Mouse (Mus musculus) spleen, adult 2 months (tissue): Measurements from ENCODE around the gene Aip. TPM values are rescaled to one million over a fixed set of nuclear protein-coding genes. Genes with fewer than 3 reads are reported as not detected.

ENCODE experiments used
- DNase-seq, 2 experiments: peaks; one replicate each; pipeline versions ENCODE4 v3.0.0 to v3.0.0-alpha.2; 2012 to 2021; ENCODE audit warnings: low spot score in 2 of 2, low read depth in 1 of 2
- H3K27ac ChIP-seq: fragments of 200-500 bp; 2 replicates; pipeline ENCODE4 v1.5.1; 2012; ENCODE audit warnings: low read length, inconsistent platforms; ENCODE audit not compliant: insufficient read depth
- H3K27me3 ChIP-seq: fragments of 200-500 bp; 2 replicates; pipeline ENCODE4 v1.6.1; 2012; ENCODE audit warnings: mild to moderate bottlenecking, moderate library complexity, low read length, inconsistent platforms; ENCODE audit not compliant: control insufficient read depth, insufficient read depth
- H3K36me3 ChIP-seq: fragments of 200-500 bp; 2 replicates; pipeline ENCODE4 v1.6.1; 2012; ENCODE audit warnings: mild to moderate bottlenecking, low read length, inconsistent platforms; ENCODE audit not compliant: control insufficient read depth, insufficient read depth
- H3K4me1 ChIP-seq: fragments of 200-500 bp; 2 replicates; pipeline ENCODE4 v1.6.1; 2011; ENCODE audit warnings: inconsistent platforms; ENCODE audit not compliant: control insufficient read depth, insufficient read depth, insufficient read length
- H3K4me3 ChIP-seq: fragments of 200-500 bp; 2 replicates; pipeline ENCODE4 v1.5.1; 2011; ENCODE audit warnings: mild to moderate bottlenecking, inconsistent platforms; ENCODE audit not compliant: insufficient read depth, insufficient read length; ENCODE audit errors: extremely low read depth
- CTCF ChIP-seq: fragments of 200-500 bp; IDR thresholded peaks from 2 replicates; pipeline ENCODE4 v1.5.1; 2011; ENCODE audit warnings: mild to moderate bottlenecking, inconsistent platforms; ENCODE audit not compliant: insufficient read depth, insufficient read length, insufficient replicate concordance; ENCODE audit errors: extremely low read depth
- POLR2A ChIP-seq: fragments of 200-500 bp; IDR thresholded peaks from 2 replicates; pipeline ENCODE4 v1.6.1; 2011; ENCODE audit warnings: low read depth, low read length, inconsistent platforms
- WGBS: fragments of 180-500 bp; shearing (Covaris S2); methylation state at CpG from one replicate; pipeline ENCODE4 v1.1.7; 2018; 5-methylcytosine and 5-hydroxymethylcytosine counted together
- polyA plus RNA-seq: library from polyadenylated mRNA; depleted of rRNA; stranded (reverse); fragments of >200 nt; gene quantifications from 2 replicates; pipeline ENCODE4 v1.2.3, GENCODE M21; 2012

Gene Aip
- polyA plus RNA-seq, 1 experiment: 85.3 TPM

GRCm38 (mm10) chr19:4118350-4118749 is 7.3 kb downstream of the Aip start:
- Histone ChIP-seq H3K4me3 (no peak overlapping the region), H3K27me3 (no peaks in the 10 kb centered on the region), H3K4me1 (peaks cover 35% of the 10 kb centered on the region), H3K27ac (peak overlapping the region; percentile 72), H3K36me3 (peaks cover 21% of the 10 kb centered on the region)
- DNase-seq: no peak
- TF ChIP-seq POLR2A (no peak), CTCF (no peak)
- 80% methylated on average over 2 of the region's 2 CpGs for WGBS

GRCm38 (mm10) chr19:4117006-4117405 is 8.7 kb downstream of the Aip start:
- 57% methylated on average over 7 of the region's 7 CpGs for WGBS
- Histone ChIP-seq H3K36me3 (peaks cover 29% of the 10 kb centered on the region), H3K4me3 (no peak overlapping the region), H3K4me1 (peaks cover 36% of the 10 kb centered on the region), H3K27me3 (no peaks in the 10 kb centered on the region), H3K27ac (peak overlapping the region; percentile 15; the same call in 1 of the 2 replicates)
- no peak for DNase-seq
- TF ChIP-seq POLR2A (no peak), CTCF (no peak)

- no peak for TF ChIP-seq CTCF
- no peak for TF ChIP-seq POLR2A
- Histone ChIP-seq H3K27me3 (no peaks in the 10 kb centered on the region), H3K4me3 (no peak overlapping the region), H3K4me1 (peaks cover 35% of the 10 kb centered on the region), H3K36me3 (peaks cover 38% of the 10 kb centered on the region), H3K27ac (peak overlapping the region; percentile 1; the same call in 1 of the 2 replicates)
- 94% methylated on average over 11 of the region's 11 CpGs for WGBS
- DNase-seq: no peak
These were observed 9.8 kb downstream of the Aip start for GRCm38 (mm10) chr19:4115816-4116215.

GRCm38 (mm10) chr19:4115144-4115543 is 10.5 kb downstream of the Aip start:
- no peak for DNase-seq
- Histone ChIP-seq H3K36me3 (peaks cover 41% of the 10 kb centered on the region), H3K27me3 (no peaks in the 10 kb centered on the region), H3K4me3 (no peak overlapping the region), H3K27ac (peak overlapping the region; percentile 95), H3K4me1 (peaks cover 29% of the 10 kb centered on the region)
- TF ChIP-seq POLR2A: no peak
- no peak for TF ChIP-seq CTCF
- 96% methylated on average over 10 of the region's 10 CpGs for WGBS

- Histone ChIP-seq H3K36me3 (peaks cover 41% of the 10 kb centered on the region), H3K27ac (peak overlapping the region; percentile 95)
- no peak for DNase-seq
These were observed 11.1 kb downstream of the Aip start for GRCm38 (mm10) chr19:4114551-4114950.

GRCm38 (mm10) chr19:4113806-4114230 is 11.8 kb downstream of the Aip start:
- H3K4me1 ChIP-seq: peaks cover 27% of the 10 kb centered on the region
- H3K36me3 ChIP-seq: peaks cover 41% of the 10 kb centered on the region
- peak in 1 of 2 experiments; percentile 69 for DNase-seq
- no peak overlapping the region for H3K4me3 ChIP-seq
- no peaks in the 10 kb centered on the region for H3K27me3 ChIP-seq
- TF ChIP-seq CTCF (no peak), POLR2A (no peak)
- H3K27ac ChIP-seq: peak overlapping the region; percentile 95
- WGBS: under 1% methylated on average over 5 of the region's 5 CpGs

More at GRCm38 (mm10) chr19:4114551-4114950, 11.1 kb downstream of the Aip start:
- H3K4me3 ChIP-seq: no peak overlapping the region
- H3K27me3 ChIP-seq: no peaks in the 10 kb centered on the region
- 78% methylated on average over 10 of the region's 10 CpGs for WGBS
- peaks cover 27% of the 10 kb centered on the region for H3K4me1 ChIP-seq
- TF ChIP-seq CTCF: no peak
- TF ChIP-seq POLR2A: no peak

- TF ChIP-seq POLR2A (no peak), CTCF (no peak)
- WGBS: 6% methylated on average over 13 of the region's 13 CpGs
- peaks cover 27% of the 10 kb centered on the region for H3K4me1 ChIP-seq
- no peaks in the 10 kb centered on the region for H3K27me3 ChIP-seq
- peak in 1 of 2 experiments; percentile 35 for DNase-seq
- peaks cover 44% of the 10 kb centered on the region for H3K36me3 ChIP-seq
- H3K4me3 ChIP-seq: no peak overlapping the region
- H3K27ac ChIP-seq: peak overlapping the region; percentile 95
These were observed 12.4 kb downstream of the Aip start for GRCm38 (mm10) chr19:4113186-4113805.
